Mouse (Mus musculus) midbrain, embryonic 11.5 days (tissue): ENCODE measurements around the gene Gm5622. TPM values are rescaled to one million over a fixed set of nuclear protein-coding genes. Genes with fewer than 3 reads are reported as not detected.
"Not testable (repeated sequence)": the region's sequence is repeated elsewhere in the genome, so short reads cannot be mapped to it uniquely, and the experiment has no call there.

Experiments used
- ATAC-seq: fragments of 200-750 bp; cut with Nextera tagmentation; 2 replicates; pipeline ENCODE4 v1.8.0; 2017; ENCODE audit warnings: moderate TSS enrichment, moderate library complexity; ENCODE audit not compliant: low FRiP score
- DNase-seq: peaks from one replicate; pipeline ENCODE4 v3.0.0; 2015; ENCODE audit warnings: low spot score; ENCODE audit errors: missing footprints
- H3K27ac ChIP-seq: fragments of 300-500 bp; sonication (generic); 2 replicates; pipeline ENCODE4 v1.5.1; 2014; ENCODE audit warnings: low read depth, low read length
- H3K27me3 ChIP-seq: fragments of 300-500 bp; sonication (generic); 2 replicates; pipeline ENCODE4 v1.6.1; 2014; ENCODE audit warnings: mild to moderate bottlenecking, low read length, moderate library complexity, mixed read lengths; ENCODE audit not compliant: control insufficient read depth, insufficient read depth
- H3K36me3 ChIP-seq: fragments of 300-500 bp; sonication (generic); 2 replicates; pipeline ENCODE4 v1.6.1; 2014; ENCODE audit warnings: mild to moderate bottlenecking, low read length, moderate library complexity, mixed read lengths; ENCODE audit not compliant: control insufficient read depth, insufficient read depth
- H3K4me1 ChIP-seq: fragments of 300-500 bp; sonication (generic); 2 replicates; pipeline ENCODE4 v1.6.1; 2014; ENCODE audit warnings: low read length; ENCODE audit not compliant: control insufficient read depth, insufficient read depth
- H3K4me2 ChIP-seq: fragments of 300-500 bp; sonication (generic); 2 replicates; pipeline ENCODE4 v1.6.1; 2014; ENCODE audit warnings: mild to moderate bottlenecking, moderate library complexity
- H3K4me3 ChIP-seq: fragments of 300-500 bp; sonication (generic); 2 replicates; pipeline ENCODE4 v1.5.1; 2014; ENCODE audit warnings: low read depth, low read length
- H3K9ac ChIP-seq: fragments of 300-500 bp; sonication (generic); 2 replicates; pipeline ENCODE4 v1.6.1; 2014; ENCODE audit warnings: low read length
- H3K9me3 ChIP-seq: fragments of 300-500 bp; sonication (generic); 2 replicates; pipeline ENCODE4 v1.6.1; 2016; ENCODE audit warnings: low read length; ENCODE audit not compliant: control insufficient read depth
- WGBS: fragments of 180-500 bp; shearing (Covaris S2); extraction: QIAGEN DNeasy Blood & Tissue Kit; methylation state at CpG from one replicate; pipeline ENCODE4 v1.1.7; 2014; 5-methylcytosine and 5-hydroxymethylcytosine counted together
- polyA plus RNA-seq: library from polyadenylated mRNA; unstranded; fragments of >200 nt; fragmentation: Nextera tagmentation; extraction: Ambion mirVana; gene quantifications from 2 replicates; pipeline ENCODE4 v1.2.1, GENCODE M21; 2014

Gm5622 gene
- not detected in 2 replicates for polyA plus RNA-seq

DNA sequence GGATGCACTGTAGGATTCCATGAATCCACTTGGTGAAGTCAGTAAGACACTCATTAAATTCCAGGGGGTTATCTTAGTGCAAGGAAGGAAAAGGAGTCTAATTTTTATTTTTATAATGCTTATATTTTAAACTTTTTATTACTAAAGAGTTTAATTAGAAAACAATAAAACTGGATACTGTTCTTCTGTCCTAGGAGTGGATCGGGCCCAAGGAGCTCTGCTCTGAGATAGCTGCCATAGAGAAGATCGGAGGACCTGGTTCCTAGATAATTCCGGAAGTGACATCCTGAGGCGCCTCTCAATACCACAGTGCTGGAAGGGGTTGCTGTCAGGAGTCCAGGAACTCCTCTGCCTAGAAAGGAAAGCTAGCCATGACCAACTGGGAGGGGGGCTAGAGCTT lies at the start of gene Gm5622:
Gene Gm5622, plus strand, starts transcription at position 301 of the 400 bp plus-strand sequence.
- Histone ChIP-seq H3K36me3 (no peaks in the 10 kb centered on the region), H3K4me3 (no peak within 1 kb of the TSS), H3K9me3 (no peaks in the 10 kb centered on the region), H3K4me2 (no peak within 1 kb of the TSS), H3K27me3 (no peaks in the 10 kb centered on the region), H3K9ac (no peak within 1 kb of the TSS), H3K4me1 (no peaks in the 10 kb centered on the region), H3K27ac (no peak within 1 kb of the TSS)
- no peak for ATAC-seq
- WGBS = 89% methylated on average over 4 of the region's 4 CpGs
- DNase-seq = no peak

DNA sequence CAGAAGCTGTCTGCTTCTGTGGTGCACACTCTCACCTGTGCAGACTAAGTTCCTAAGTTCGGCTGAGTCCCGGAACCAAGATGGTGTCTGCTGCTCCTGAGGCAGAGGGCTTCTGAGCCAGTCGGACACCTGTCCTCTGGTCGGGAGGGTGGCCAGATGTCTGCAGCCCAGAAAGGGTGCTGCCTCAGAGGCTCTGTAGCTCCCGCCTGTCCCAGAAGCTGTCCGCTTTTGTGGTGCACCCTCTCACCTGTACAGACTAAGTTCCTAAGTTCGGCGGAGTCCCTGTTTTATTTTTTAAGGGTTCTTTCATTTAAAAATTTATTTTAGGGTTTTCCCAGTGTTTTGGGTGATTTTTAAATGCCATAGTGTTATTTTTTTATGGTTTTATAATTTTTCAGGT lies 45.2 kb upstream of the Gm5622 start:
- Histone ChIP-seq H3K27me3 (no peaks in the 10 kb centered on the region), H3K4me1 (no peaks in the 10 kb centered on the region), H3K4me2 (no peak overlapping the region), H3K9ac (no peak overlapping the region), H3K27ac (no peak overlapping the region), H3K4me3 (no peak overlapping the region), H3K36me3 (no peaks in the 10 kb centered on the region), H3K9me3 (no peaks in the 10 kb centered on the region)
- ATAC-seq (no peak), DNase-seq (peak; percentile 81)
- WGBS = 93% methylated on average over 8 of the region's 8 CpGs

DNA sequence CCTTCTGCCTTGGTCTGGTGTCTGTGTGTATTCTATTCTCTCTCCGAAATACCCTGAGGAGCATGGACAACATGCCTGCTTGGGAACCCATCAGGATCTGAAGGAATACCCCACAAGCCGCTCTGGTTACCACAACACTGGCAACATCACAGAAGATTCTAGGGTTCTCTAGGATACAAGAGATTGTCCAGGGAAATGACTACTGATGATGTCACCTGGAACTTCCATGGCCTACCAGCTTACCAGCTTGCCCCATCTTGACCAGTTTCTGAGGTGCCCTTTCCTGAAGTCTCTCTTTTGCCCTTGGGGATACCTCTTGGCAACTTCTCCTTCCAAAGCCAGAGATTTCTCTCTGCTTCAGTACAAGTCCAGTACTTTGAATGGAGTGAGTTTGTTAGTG lies 21.4 kb downstream of the Gm5622 start, which contains the start of gene Gm17175:
Gene Gm17175, minus strand, starts transcription at position 101 of the 400 bp plus-strand sequence.
- H3K4me1 ChIP-seq, ATAC-seq, H3K4me3 ChIP-seq, H3K9ac ChIP-seq, DNase-seq, H3K27ac ChIP-seq, H3K9me3 ChIP-seq, H3K27me3 ChIP-seq, H3K4me2 ChIP-seq, H3K36me3 ChIP-seq: not testable (repeated sequence)
- WGBS = 89% methylated on average over 2 of the region's 2 CpGs

DNA sequence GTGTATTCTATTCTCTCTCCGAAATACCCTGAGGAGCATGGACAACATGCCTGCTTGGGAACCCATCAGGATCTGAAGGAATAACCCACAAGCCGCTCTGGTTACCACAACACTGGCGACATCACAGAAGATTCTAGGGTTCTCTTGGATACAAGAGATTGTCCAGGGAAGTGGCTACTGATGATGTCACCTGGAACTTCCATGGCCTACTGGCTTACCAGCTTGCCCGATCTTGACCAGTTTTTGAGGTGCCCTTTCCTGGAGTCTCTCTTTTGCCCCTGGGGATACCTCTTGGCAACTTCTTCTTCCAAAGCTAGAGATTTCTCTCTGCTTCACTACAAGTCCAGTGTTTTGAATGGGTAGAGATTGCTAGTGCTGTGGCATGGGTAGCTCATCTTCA lies 39.4 kb downstream of the Gm5622 start, which contains the start of gene Gm17174:
Gene Gm17174, minus strand, starts transcription at position 101 of the 400 bp plus-strand sequence.
- not testable (repeated sequence) for H3K27me3 ChIP-seq, DNase-seq, ATAC-seq, H3K4me1 ChIP-seq, H3K9ac ChIP-seq, H3K9me3 ChIP-seq, H3K36me3 ChIP-seq, H3K4me3 ChIP-seq, H3K27ac ChIP-seq, H3K4me2 ChIP-seq
- 96% methylated on average over 4 of the region's 4 CpGs for WGBS

DNA sequence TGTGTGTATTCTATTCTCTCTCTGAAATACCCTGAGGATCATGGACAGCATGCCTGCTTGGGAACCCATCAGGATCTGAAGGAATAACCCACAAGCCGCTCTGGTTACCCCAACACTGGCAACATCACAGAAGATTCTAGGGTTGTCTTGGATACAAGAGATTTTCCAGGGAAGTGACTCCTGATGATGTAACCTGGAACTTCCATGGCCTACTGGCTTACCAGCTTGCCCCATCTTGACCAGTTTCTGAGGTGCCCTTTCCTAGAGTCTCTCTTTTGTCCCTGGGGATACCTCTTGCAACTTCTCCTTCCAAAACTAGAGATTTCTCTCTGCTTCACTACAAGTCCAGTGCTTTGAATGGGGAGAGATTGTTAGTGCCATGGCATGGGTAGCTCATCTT lies 58.6 kb downstream of the Gm5622 start, which contains the start of gene Gm17078:
Gene Gm17078, minus strand, starts transcription at position 101 of the 400 bp plus-strand sequence.
- no peak for ATAC-seq
- Histone ChIP-seq H3K4me3 (no peak within 1 kb of the TSS), H3K36me3 (no peaks in the 10 kb centered on the region), H3K27me3 (no peaks in the 10 kb centered on the region), H3K9ac (no peak within 1 kb of the TSS), H3K27ac (no peak within 1 kb of the TSS), H3K9me3 (no peaks in the 10 kb centered on the region), H3K4me2 (no peak within 1 kb of the TSS), H3K4me1 (no peaks in the 10 kb centered on the region)
- DNase-seq = no peak
- WGBS = 78% methylated on average over 1 of the region's 1 CpGs

DNA sequence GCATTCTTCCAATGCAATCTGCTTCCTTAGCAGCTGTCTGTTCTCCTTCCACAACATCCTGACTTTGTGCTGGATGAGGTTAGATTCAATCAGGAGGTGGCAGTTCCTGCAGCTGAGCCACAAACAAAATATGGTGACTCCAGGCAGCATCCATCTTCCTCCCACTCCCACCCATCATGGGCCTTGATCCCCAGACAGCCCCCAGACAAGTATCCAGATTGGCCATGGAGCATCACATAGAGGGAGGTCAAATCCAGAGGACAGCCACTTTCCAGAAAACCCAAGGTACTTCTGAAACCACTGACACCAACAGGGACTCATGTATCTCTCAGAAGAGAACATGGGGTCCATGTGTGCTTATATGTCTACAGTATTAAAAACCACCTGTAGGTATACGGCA lies 79.8 kb downstream of the Gm5622 start:
- H3K4me3 ChIP-seq, H3K27me3 ChIP-seq, H3K27ac ChIP-seq, DNase-seq, H3K36me3 ChIP-seq, H3K9me3 ChIP-seq, H3K4me2 ChIP-seq, H3K4me1 ChIP-seq, ATAC-seq, H3K9ac ChIP-seq: not testable (repeated sequence)
- 96% methylated on average over 1 of the region's 1 CpGs for WGBS

DNA sequence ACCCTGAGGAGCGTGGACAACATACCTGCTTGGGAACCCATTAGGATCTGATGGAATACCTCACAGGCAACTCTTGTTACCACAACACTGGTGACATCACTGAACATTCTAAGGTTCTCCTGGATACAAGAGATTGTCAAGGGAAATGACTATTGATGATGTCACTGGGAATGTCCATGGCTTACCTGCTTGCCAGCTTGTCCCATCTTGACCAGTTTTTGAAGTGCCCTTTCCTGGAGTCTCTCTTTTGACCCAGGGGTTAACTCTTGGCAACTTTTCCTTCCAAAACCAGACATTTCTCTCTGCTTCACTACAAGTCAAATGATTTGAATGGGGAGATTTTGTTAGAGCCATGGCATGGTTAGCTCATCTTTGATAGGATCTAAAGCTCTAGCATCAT lies 83.0 kb downstream of the Gm5622 start, which contains the start of gene Gm4181:
Gene Gm4181, minus strand, starts transcription at position 101 of the 400 bp plus-strand sequence.
- not testable (repeated sequence) for H3K9me3 ChIP-seq, H3K27ac ChIP-seq, DNase-seq, H3K4me3 ChIP-seq, H3K4me2 ChIP-seq, ATAC-seq, H3K27me3 ChIP-seq, H3K4me1 ChIP-seq, H3K36me3 ChIP-seq, H3K9ac ChIP-seq
- 81% methylated on average over 1 of the region's 1 CpGs for WGBS

DNA sequence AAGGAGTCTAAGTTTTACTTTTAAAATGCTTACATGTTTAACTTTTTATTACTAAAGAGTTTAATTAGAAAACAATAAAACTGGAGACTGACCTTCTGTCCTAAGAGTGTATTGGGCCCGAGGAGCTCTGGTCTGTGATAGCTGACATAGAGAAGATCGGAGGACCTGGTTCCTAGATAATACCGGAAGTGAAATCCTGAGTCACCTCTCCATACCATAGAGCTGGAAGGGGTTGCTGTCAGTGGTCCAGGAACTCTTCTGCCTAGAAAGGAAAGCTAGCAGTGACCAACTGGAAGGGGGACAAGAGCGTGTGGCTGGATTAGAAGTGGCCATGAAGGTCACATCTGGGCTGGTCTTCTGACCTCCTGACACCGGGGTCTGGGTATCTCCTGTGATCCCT lies 124.7 kb downstream of the Gm5622 start:
- 92% methylated on average over 5 of the region's 5 CpGs for WGBS
- ATAC-seq = no peak

DNA sequence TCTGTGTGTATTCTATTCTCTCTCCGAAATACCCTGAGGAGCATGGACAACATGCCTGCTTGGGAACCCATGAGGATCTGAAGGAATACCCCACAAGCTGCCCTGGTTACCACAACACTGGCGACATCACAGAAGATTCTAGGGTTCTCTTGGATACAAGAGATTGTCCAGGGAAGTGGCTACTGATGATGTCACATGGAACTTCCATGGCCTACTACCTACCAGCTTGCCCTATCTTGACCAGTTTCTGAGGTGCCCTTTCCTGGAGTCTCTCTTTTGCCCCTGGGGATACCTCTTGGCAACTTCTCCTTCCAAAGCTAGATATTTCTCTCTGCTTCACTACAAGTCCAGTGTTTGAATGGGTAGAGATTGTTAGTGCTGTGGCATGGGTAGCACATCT lies 142.8 kb downstream of the Gm5622 start, which contains the start of gene Gm17079:
Gene Gm17079, minus strand, starts transcription at position 101 of the 400 bp plus-strand sequence.
- not testable (repeated sequence) for H3K36me3 ChIP-seq, H3K27ac ChIP-seq, H3K9ac ChIP-seq, H3K4me1 ChIP-seq, H3K27me3 ChIP-seq, H3K4me2 ChIP-seq, H3K4me3 ChIP-seq, DNase-seq, H3K9me3 ChIP-seq, ATAC-seq
- WGBS = 89% methylated on average over 1 of the region's 2 CpGs

More for the DNA sequence above, 124.7 kb downstream of the Gm5622 start:
- no peak overlapping the region for H3K4me3 ChIP-seq
- no peaks in the 10 kb centered on the region for H3K4me1 ChIP-seq
- no peaks in the 10 kb centered on the region for H3K27me3 ChIP-seq
- H3K27ac ChIP-seq = no peak overlapping the region
- no peak for DNase-seq
- no peak overlapping the region for H3K9ac ChIP-seq
- H3K9me3 ChIP-seq = no peaks in the 10 kb centered on the region
- H3K4me2 ChIP-seq = no peak overlapping the region
- H3K36me3 ChIP-seq = no peaks in the 10 kb centered on the region
